ENCODE assay signal across 16 mouse cellular contexts in the genomic region with DNA sequence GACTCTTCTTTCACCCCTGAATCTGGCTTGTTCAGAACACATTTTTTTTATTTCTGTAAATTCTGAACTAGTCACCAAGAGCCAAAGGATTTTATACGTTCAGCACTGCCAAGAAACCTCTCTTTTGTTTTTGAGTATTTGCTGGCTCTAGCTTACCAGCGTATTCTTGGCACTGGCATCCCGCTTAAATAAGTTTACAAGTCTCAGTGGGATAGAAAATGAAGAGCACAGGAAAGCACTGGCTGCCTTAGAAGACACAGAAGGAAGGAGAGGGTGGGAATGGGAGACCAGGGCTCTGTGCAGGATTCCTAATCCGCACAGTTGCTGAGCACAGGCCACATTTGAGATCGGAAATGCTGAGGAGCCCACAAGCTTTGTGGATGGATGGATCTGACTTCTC.
"Had no signal": no experiment of that assay in that cellular context is flagged by ENCODE, and none has a peak within 500 bp of the region (broad histone marks: within the 10 kb centered on the region; RNA-seq: fewer than 3 reads in every experiment).

No protein-coding gene starts in this region.

- H3K4me1 ChIP-seq: liver, embryonic 13.5 days; lung, embryonic 15.5 days; midbrain, embryonic 15.5 days; neural tube, embryonic 13.5 days had no signal

- DNase-seq: kidney, adult 9 months; kidney, postnatal 36 days; layer of hippocampus, adult 9-11 months; liver; liver, embryonic 13.5 days; liver, postnatal 0 days; lung, postnatal 14 days; retina, postnatal 1 day; right cerebral cortex, postnatal 4 days; spleen, adult 18-20 months; thymus, adult 18-20 months; thymus, postnatal 14 days had no signal

- H3K9ac ChIP-seq: liver, embryonic 13.5 days; liver, postnatal 0 days; lung, embryonic 15.5 days; midbrain, embryonic 15.5 days; neural tube, embryonic 13.5 days had no signal

- H3K9me3 ChIP-seq: liver, embryonic 13.5 days; lung, embryonic 15.5 days; midbrain, embryonic 15.5 days; neural tube, embryonic 13.5 days had no signal

- H3K27me3 ChIP-seq: liver, embryonic 13.5 days; lung, embryonic 15.5 days; midbrain, embryonic 15.5 days; neural tube, embryonic 13.5 days had no signal

- ATAC-seq: liver, postnatal 0 days; midbrain, embryonic 15.5 days had no signal

- H3K27ac ChIP-seq: kidney, postnatal 0 days; liver, embryonic 13.5 days; lung, embryonic 15.5 days; midbrain, embryonic 15.5 days; neural tube, embryonic 13.5 days had no signal

- H3K4me3 ChIP-seq: liver, embryonic 13.5 days; lung, embryonic 15.5 days; midbrain, embryonic 15.5 days; neural tube, embryonic 13.5 days had no signal

- H3K4me2 ChIP-seq: liver, embryonic 13.5 days; lung, embryonic 15.5 days; midbrain, embryonic 15.5 days; neural tube, embryonic 13.5 days had no signal

- H3K36me3 ChIP-seq: liver, embryonic 13.5 days; lung, embryonic 15.5 days; midbrain, embryonic 15.5 days; neural tube, embryonic 13.5 days had no signal
